Mouse (Mus musculus) spleen, adult 2 months (tissue): ENCODE measurements around the gene Larp1. TPM values are rescaled to one million over a fixed set of nuclear protein-coding genes. Genes with fewer than 3 reads are reported as not detected.

ENCODE experiments used
- DNase-seq, 2 experiments: peaks; one replicate each; pipeline versions ENCODE4 v3.0.0 to v3.0.0-alpha.2; 2012 to 2021; ENCODE audit warnings: low spot score in 2 of 2, low read depth in 1 of 2
- H3K27ac ChIP-seq: fragments of 200-500 bp; 2 replicates; pipeline ENCODE4 v1.5.1; 2012; ENCODE audit warnings: low read length, inconsistent platforms; ENCODE audit not compliant: insufficient read depth
- H3K27me3 ChIP-seq: fragments of 200-500 bp; 2 replicates; pipeline ENCODE4 v1.6.1; 2012; ENCODE audit warnings: mild to moderate bottlenecking, moderate library complexity, low read length, inconsistent platforms; ENCODE audit not compliant: control insufficient read depth, insufficient read depth
- H3K36me3 ChIP-seq: fragments of 200-500 bp; 2 replicates; pipeline ENCODE4 v1.6.1; 2012; ENCODE audit warnings: mild to moderate bottlenecking, low read length, inconsistent platforms; ENCODE audit not compliant: control insufficient read depth, insufficient read depth
- H3K4me1 ChIP-seq: fragments of 200-500 bp; 2 replicates; pipeline ENCODE4 v1.6.1; 2011; ENCODE audit warnings: inconsistent platforms; ENCODE audit not compliant: control insufficient read depth, insufficient read depth, insufficient read length
- H3K4me3 ChIP-seq: fragments of 200-500 bp; 2 replicates; pipeline ENCODE4 v1.5.1; 2011; ENCODE audit warnings: mild to moderate bottlenecking, inconsistent platforms; ENCODE audit not compliant: insufficient read depth, insufficient read length; ENCODE audit errors: extremely low read depth
- CTCF ChIP-seq: fragments of 200-500 bp; IDR thresholded peaks from 2 replicates; pipeline ENCODE4 v1.5.1; 2011; ENCODE audit warnings: mild to moderate bottlenecking, inconsistent platforms; ENCODE audit not compliant: insufficient read depth, insufficient read length, insufficient replicate concordance; ENCODE audit errors: extremely low read depth
- POLR2A ChIP-seq: fragments of 200-500 bp; IDR thresholded peaks from 2 replicates; pipeline ENCODE4 v1.6.1; 2011; ENCODE audit warnings: low read depth, low read length, inconsistent platforms
- WGBS: fragments of 180-500 bp; shearing (Covaris S2); methylation state at CpG from one replicate; pipeline ENCODE4 v1.1.7; 2018; 5-methylcytosine and 5-hydroxymethylcytosine counted together
- polyA plus RNA-seq: library from polyadenylated mRNA; depleted of rRNA; stranded (reverse); fragments of >200 nt; gene quantifications from 2 replicates; pipeline ENCODE4 v1.2.3, GENCODE M21; 2012

Larp1 gene
- polyA plus RNA-seq, 1 experiment: 26.3 TPM

DNA sequence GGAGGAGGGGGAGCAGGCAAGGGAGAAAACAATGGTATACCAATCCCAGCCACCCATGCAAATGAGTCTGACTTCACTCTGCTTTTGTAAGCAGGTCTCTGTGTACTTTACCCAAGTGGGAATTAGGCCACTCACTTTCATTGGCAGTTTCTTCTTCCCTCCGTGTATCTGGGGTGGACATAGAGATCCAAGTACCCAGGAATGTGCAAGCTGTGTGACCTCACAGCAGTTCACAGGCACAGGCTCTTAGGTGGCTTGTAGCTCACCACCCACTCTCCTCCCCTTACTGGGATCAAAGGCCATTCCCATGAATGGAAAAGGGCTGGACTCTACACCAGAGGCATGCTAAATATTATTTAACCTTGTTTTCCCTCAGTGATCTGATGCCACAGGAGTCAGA is 10.0 kb upstream of the Larp1 start:
- TF ChIP-seq POLR2A: no peak
- no peak for TF ChIP-seq CTCF
- WGBS: 65% methylated on average over 1 of the region's 1 CpGs
- Histone ChIP-seq H3K27ac (no peak overlapping the region), H3K4me1 (no peaks in the 10 kb centered on the region), H3K36me3 (no peaks in the 10 kb centered on the region), H3K4me3 (no peak overlapping the region), H3K27me3 (no peaks in the 10 kb centered on the region)
- no peak for DNase-seq

DNA sequence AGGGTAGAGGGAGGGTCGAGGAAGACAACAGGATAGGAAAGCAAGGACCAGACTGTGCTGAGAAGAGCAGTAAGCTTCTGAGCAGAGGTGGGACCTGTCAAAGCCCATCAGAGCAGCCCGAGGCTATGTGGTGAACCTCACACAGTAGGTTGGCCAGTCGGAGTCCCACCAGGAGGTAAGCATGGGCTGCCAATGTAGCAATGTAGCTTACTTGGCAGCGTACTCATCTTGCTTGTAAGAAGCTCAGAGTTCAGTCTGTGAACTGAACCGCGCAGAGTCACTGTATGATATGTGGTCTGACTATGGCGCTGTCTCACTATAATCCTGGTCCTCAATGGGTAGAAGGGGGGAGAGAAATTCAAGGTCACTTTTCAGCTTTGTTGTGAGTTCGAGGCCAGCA is 5.7 kb upstream of the Larp1 start:
- no peak for TF ChIP-seq POLR2A
- no peak for TF ChIP-seq CTCF
- Histone ChIP-seq H3K27me3 (no peaks in the 10 kb centered on the region), H3K4me3 (no peak overlapping the region), H3K27ac (no peak overlapping the region), H3K4me1 (peaks cover 3% of the 10 kb centered on the region; the same call in 1 of the 2 replicates), H3K36me3 (no peaks in the 10 kb centered on the region)
- DNase-seq: no peak
- 89% methylated on average over 8 of the region's 8 CpGs for WGBS

DNA sequence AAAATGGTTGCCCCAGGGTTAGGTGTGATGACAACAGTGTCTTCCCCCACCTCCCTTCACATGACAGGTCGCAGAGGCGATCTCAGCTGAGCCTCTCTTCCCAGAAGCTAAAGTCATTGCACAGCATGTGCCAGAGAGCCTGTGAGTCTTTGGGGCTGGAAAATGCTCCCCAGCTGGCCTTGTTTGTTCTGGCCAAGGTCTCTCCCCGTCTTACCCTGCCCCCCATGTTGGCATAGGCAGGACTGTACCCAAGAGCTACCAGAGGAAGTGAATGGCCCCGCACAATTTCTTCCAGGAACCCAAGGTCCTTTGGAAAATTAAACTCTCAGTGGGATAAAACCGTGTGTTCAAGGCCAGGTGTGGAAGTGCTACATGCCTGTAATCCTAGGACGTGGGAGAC is 5.1 kb upstream of the Larp1 start:
- TF ChIP-seq POLR2A: no peak
- no peak for TF ChIP-seq CTCF
- Histone ChIP-seq H3K36me3 (no peaks in the 10 kb centered on the region), H3K27me3 (no peaks in the 10 kb centered on the region), H3K4me1 (peaks cover 3% of the 10 kb centered on the region; the same call in 1 of the 2 replicates), H3K27ac (no peak overlapping the region), H3K4me3 (no peak overlapping the region)
- WGBS: 86% methylated on average over 6 of the region's 6 CpGs
- DNase-seq: no peak

DNA sequence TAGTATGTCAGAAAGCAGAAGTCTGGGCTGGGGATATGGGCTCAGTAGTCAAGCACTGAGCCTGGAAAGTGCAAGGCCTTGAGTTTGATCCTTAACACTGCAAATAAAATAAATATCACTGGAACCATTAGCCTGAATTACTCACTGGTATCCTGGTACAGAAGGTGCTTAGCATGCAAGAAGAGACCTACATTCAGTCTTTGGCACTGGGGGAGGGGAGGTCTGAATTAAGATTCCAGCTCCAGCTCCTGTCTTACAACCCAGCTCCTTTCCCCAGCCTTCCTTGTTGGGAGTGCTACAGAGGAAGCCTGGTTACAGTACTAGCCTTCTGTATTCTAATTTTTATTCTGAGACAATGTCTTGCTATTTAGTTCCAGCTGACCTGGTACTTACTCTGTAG is 3.8 kb upstream of the Larp1 start:
- Histone ChIP-seq H3K27ac (no peak overlapping the region), H3K36me3 (no peaks in the 10 kb centered on the region), H3K27me3 (no peaks in the 10 kb centered on the region), H3K4me3 (no peak overlapping the region), H3K4me1 (peaks cover 3% of the 10 kb centered on the region; the same call in 1 of the 2 replicates)
- DNase-seq: no peak
- no peak for TF ChIP-seq POLR2A
- TF ChIP-seq CTCF: no peak

DNA sequence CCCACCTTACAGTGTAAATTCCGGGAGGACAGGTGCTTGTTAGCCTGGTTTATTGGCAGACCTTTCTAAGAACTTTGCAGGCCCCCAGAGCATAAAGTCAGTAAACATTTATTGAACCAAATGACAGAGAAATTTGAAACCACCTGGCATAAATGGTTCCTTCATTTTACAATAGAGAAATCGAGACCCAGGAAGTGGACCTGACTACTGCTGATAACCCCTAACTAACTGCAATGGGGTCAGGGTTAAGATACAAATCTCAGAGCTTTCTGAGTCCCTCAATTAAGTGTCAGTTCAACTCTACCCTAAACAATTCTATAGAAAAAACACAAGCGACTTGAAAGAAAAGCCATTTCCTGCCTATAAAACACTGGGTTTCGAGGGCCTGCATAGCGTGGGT is 851 bp upstream of the Larp1 start:
- TF ChIP-seq CTCF (no peak), POLR2A (no peak)
- peak overlapping the region; percentile 82 for H3K27ac ChIP-seq
- WGBS: 8% methylated on average over 5 of the region's 5 CpGs
- H3K4me1 ChIP-seq: peaks cover 8% of the 10 kb centered on the region; the same call in 1 of the 2 replicates
- H3K36me3 ChIP-seq: no peaks in the 10 kb centered on the region
- no peak for DNase-seq
- no peaks in the 10 kb centered on the region for H3K27me3 ChIP-seq
- peak overlapping the region; percentile 67; the same call in 1 of the 2 replicates for H3K4me3 ChIP-seq

DNA sequence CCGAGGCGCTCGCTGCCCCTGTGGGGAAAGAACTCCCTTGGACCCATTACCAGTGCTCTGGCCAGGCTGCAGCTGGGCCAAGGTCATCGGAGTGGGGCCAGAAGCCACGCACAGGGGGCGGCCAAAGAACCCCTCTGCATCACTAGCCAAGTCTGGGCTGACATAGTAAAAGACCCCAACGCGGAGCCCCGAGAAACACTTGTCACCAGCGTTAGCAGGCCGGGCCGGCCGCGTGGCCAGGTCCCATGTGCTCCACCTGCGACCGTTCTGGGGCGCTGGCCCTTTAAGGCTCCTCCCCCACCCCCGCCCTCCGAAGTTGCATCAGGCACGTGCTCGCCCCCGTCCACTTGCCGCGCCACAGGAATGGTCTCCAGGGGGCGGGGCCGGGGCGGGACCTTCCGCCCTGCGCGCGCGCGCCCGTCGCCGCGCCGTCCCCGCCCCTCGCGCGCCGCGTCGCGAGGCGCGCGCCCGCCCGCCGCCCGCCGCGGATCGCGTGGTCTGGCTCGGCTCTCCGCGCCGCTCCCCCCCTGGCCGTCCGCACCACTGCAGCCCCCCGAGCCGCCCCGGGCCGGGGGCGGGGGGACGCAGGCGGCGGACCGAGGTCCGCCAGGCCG is 320 bp upstream of the Larp1 start:
- DNase-seq: peak; percentile 80 to 81
- 5% methylated on average over 63 of the region's 74 CpGs for WGBS
- Histone ChIP-seq H3K4me3 (peak overlapping the region; percentile 76), H3K27ac (peak overlapping the region; percentile 82), H3K27me3 (no peaks in the 10 kb centered on the region), H3K4me1 (peaks cover 8% of the 10 kb centered on the region; the same call in 1 of the 2 replicates), H3K36me3 (no peaks in the 10 kb centered on the region)
- TF ChIP-seq CTCF (no peak), POLR2A (peak; percentile 23)

DNA sequence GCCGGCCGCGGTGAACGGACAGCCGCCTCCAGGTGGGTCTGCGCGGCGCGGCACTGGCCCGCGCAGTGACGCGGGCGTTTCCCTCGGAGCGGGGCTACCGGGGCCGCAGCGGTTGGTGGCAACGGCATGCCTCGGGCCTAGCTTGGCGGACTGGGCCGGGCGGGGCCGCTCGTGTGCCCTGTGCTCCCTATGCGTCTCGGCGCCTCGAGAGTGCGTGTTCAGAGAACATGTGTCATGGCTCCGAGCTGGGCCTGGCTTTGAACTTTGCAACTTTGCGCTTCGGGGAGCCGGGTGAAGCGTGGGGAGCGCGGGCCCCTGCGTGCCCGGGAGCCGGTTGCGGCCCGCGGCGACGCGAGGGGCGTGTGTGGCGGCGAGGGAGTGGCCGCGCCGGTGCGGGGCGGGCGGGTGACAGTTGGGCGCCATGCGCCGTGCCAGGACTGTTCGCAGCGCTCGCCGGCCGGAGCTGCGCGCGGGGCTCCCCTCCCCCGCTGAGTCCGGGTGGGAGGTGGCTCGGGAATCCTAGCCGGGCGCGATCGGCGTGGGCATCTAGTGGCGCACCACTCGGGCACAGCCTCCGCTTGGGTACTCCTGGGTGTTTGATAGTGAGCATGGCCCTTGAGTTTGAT is 765 bp downstream of the Larp1 start:
- Histone ChIP-seq H3K27me3 (no peaks in the 10 kb centered on the region), H3K4me3 (peak overlapping the region; percentile 76), H3K4me1 (peaks cover 8% of the 10 kb centered on the region; the same call in 1 of the 2 replicates), H3K36me3 (no peaks in the 10 kb centered on the region), H3K27ac (peak overlapping the region; percentile 82)
- whole genome bisulfite sequencing: under 1% methylated on average over 78 of the region's 78 CpGs
- peak; percentile 36 to 47 for DNase-seq
- TF ChIP-seq POLR2A (no peak), CTCF (no peak)
